Mouse (Mus musculus) stomach, embryonic 15.5 days (tissue): ENCODE measurements at regions not wholly inside any gene's neighbourhood (a gene's known extent, or its start where the extent isn't known, plus 50 kb on each side); places are given as distances from the start of the nearest gene placed in this dataset.

Source experiments
- ATAC-seq: fragments of 200-750 bp; cut with Nextera tagmentation; 2 replicates; pipeline ENCODE4 v1.8.0; 2017; ENCODE audit warnings: low read depth, moderate number of reproducible peaks, moderate TSS enrichment; ENCODE audit not compliant: insufficient read depth, low FRiP score
- H3K27ac ChIP-seq: fragments of 300-500 bp; sonication (generic); 2 replicates; pipeline ENCODE4 v1.5.1; 2015; ENCODE audit warnings: mild to moderate bottlenecking, inconsistent platforms
- H3K27me3 ChIP-seq: fragments of 300-500 bp; sonication (generic); replicated peaks from 2 replicates; pipeline ENCODE4 v1.6.1; 2015; ENCODE audit warnings: inconsistent platforms
- H3K36me3 ChIP-seq: fragments of 300-500 bp; sonication (generic); 2 replicates; pipeline ENCODE4 v1.6.1; 2015; ENCODE audit warnings: inconsistent platforms
- H3K4me1 ChIP-seq: fragments of 300-500 bp; sonication (generic); 2 replicates; pipeline ENCODE4 v1.6.1; 2015; ENCODE audit warnings: inconsistent platforms
- H3K4me2 ChIP-seq: fragments of 300-500 bp; sonication (generic); 2 replicates; pipeline ENCODE4 v1.6.1; 2015; ENCODE audit warnings: mild to moderate bottlenecking, inconsistent platforms
- H3K4me3 ChIP-seq: fragments of 300-500 bp; sonication (generic); replicated peaks from 2 replicates; pipeline ENCODE4 v1.5.1; 2015; ENCODE audit warnings: inconsistent platforms
- H3K9ac ChIP-seq: fragments of 300-500 bp; sonication (generic); 2 replicates; pipeline ENCODE4 v1.6.1; 2015; ENCODE audit warnings: inconsistent platforms
- H3K9me3 ChIP-seq: fragments of 300-500 bp; sonication (generic); 2 replicates; pipeline ENCODE4 v1.6.1; 2016; ENCODE audit warnings: inconsistent platforms
- WGBS: fragments of 180-500 bp; shearing (Covaris S2); methylation state at CpG from one replicate; pipeline ENCODE4 v1.1.7; 2015; 5-methylcytosine and 5-hydroxymethylcytosine counted together

- ATAC-seq: no peak
- Histone ChIP-seq H3K4me2 (no peak overlapping the region), H3K36me3 (no peaks in the 10 kb centered on the region), H3K4me1 (no peaks in the 10 kb centered on the region), H3K27me3 (no peaks in the 10 kb centered on the region), H3K9ac (no peak overlapping the region), H3K27ac (no peak overlapping the region), H3K4me3 (no peak overlapping the region), H3K9me3 (no peaks in the 10 kb centered on the region)
- WGBS: 84% methylated on average over 2 of the region's 2 CpGs
These were observed 1036.6 kb upstream of the Lcorl start for GRCm38 (mm10) chr5:46894037-46894436.

GRCm38 (mm10) chr5:46883956-46884355, 1026.5 kb upstream of the Lcorl start:
- ATAC-seq: no peak
- Histone ChIP-seq H3K9ac (no peak overlapping the region), H3K4me1 (no peaks in the 10 kb centered on the region), H3K36me3 (no peaks in the 10 kb centered on the region), H3K4me2 (no peak overlapping the region), H3K27ac (no peak overlapping the region), H3K4me3 (no peak overlapping the region), H3K9me3 (no peaks in the 10 kb centered on the region), H3K27me3 (no peaks in the 10 kb centered on the region)

GRCm38 (mm10) chr5:46856837-46857236, 999.4 kb upstream of the Lcorl start:
- Histone ChIP-seq H3K36me3 (no peaks in the 10 kb centered on the region), H3K9ac (no peak overlapping the region), H3K4me2 (no peak overlapping the region), H3K27me3 (no peaks in the 10 kb centered on the region), H3K9me3 (no peaks in the 10 kb centered on the region), H3K4me3 (no peak overlapping the region), H3K4me1 (no peaks in the 10 kb centered on the region), H3K27ac (no peak overlapping the region)
- no peak for ATAC-seq

GRCm38 (mm10) chr5:46845175-46845574, 987.8 kb upstream of the Lcorl start:
- Histone ChIP-seq H3K27ac (no peak overlapping the region), H3K27me3 (no peaks in the 10 kb centered on the region), H3K4me1 (no peaks in the 10 kb centered on the region), H3K9ac (no peak overlapping the region), H3K36me3 (no peaks in the 10 kb centered on the region), H3K9me3 (no peaks in the 10 kb centered on the region), H3K4me2 (no peak overlapping the region), H3K4me3 (no peak overlapping the region)
- ATAC-seq: no peak
- 75% methylated on average over 2 of the region's 2 CpGs for WGBS

- Histone ChIP-seq H3K4me1 (no peaks in the 10 kb centered on the region), H3K9me3 (no peaks in the 10 kb centered on the region), H3K36me3 (no peaks in the 10 kb centered on the region), H3K9ac (no peak overlapping the region), H3K4me3 (no peak overlapping the region), H3K4me2 (no peak overlapping the region), H3K27me3 (no peaks in the 10 kb centered on the region), H3K27ac (no peak overlapping the region)
- ATAC-seq: peak; percentile 72
- 45% methylated on average over 4 of the region's 4 CpGs for WGBS
These were observed 979.4 kb upstream of the Lcorl start for GRCm38 (mm10) chr5:46836810-46837209.

GRCm38 (mm10) chr5:46830797-46831618, 973.6 kb upstream of the Lcorl start:
- H3K4me3 ChIP-seq: no peak overlapping the region
- ATAC-seq: no peak
- no peaks in the 10 kb centered on the region for H3K9me3 ChIP-seq
- H3K27me3 ChIP-seq: no peaks in the 10 kb centered on the region
- no peaks in the 10 kb centered on the region for H3K4me1 ChIP-seq
- WGBS: 83% methylated on average over 9 of the region's 9 CpGs
- H3K4me2 ChIP-seq: no peak overlapping the region
- H3K9ac ChIP-seq: no peak overlapping the region
- no peaks in the 10 kb centered on the region for H3K36me3 ChIP-seq
- H3K27ac ChIP-seq: no peak overlapping the region

- Histone ChIP-seq H3K4me2 (no peak overlapping the region), H3K36me3 (no peaks in the 10 kb centered on the region), H3K9me3 (no peaks in the 10 kb centered on the region), H3K4me3 (no peak overlapping the region), H3K27me3 (no peaks in the 10 kb centered on the region), H3K9ac (no peak overlapping the region), H3K27ac (no peak overlapping the region), H3K4me1 (no peaks in the 10 kb centered on the region)
- no peak for ATAC-seq
- WGBS: 80% methylated on average over 6 of the region's 6 CpGs
These were observed 972.7 kb upstream of the Lcorl start for GRCm38 (mm10) chr5:46830114-46830513.

- no peaks in the 10 kb centered on the region for H3K27me3 ChIP-seq
- no peak overlapping the region for H3K9ac ChIP-seq
- ATAC-seq: no peak
- WGBS: 86% methylated on average over 1 of the region's 1 CpGs
- H3K4me1 ChIP-seq: no peaks in the 10 kb centered on the region
- no peak overlapping the region for H3K27ac ChIP-seq
- H3K4me2 ChIP-seq: no peak overlapping the region
- H3K4me3 ChIP-seq: no peak overlapping the region
- no peaks in the 10 kb centered on the region for H3K36me3 ChIP-seq
- H3K9me3 ChIP-seq: no peaks in the 10 kb centered on the region
These were observed 969.0 kb upstream of the Lcorl start for GRCm38 (mm10) chr5:46826381-46826780.

GRCm38 (mm10) chr5:46824934-46825333, 967.5 kb upstream of the Lcorl start:
- Histone ChIP-seq H3K9ac (no peak overlapping the region), H3K4me2 (no peak overlapping the region), H3K27ac (no peak overlapping the region), H3K36me3 (no peaks in the 10 kb centered on the region), H3K4me3 (no peak overlapping the region), H3K4me1 (no peaks in the 10 kb centered on the region), H3K27me3 (no peaks in the 10 kb centered on the region), H3K9me3 (no peaks in the 10 kb centered on the region)
- 67% methylated on average over 3 of the region's 3 CpGs for WGBS
- ATAC-seq: no peak

- H3K27ac ChIP-seq: peak overlapping the region; percentile 35; the same call in 1 of the 2 replicates
- 57% methylated on average over 2 of the region's 2 CpGs for WGBS
- H3K27me3 ChIP-seq: no peaks in the 10 kb centered on the region
- no peak overlapping the region for H3K4me2 ChIP-seq
- no peaks in the 10 kb centered on the region for H3K9me3 ChIP-seq
- H3K9ac ChIP-seq: no peak overlapping the region
- ATAC-seq: peak; percentile 58; the same call in 1 of the 2 replicates
- no peak overlapping the region for H3K4me3 ChIP-seq
- H3K36me3 ChIP-seq: no peaks in the 10 kb centered on the region
- no peaks in the 10 kb centered on the region for H3K4me1 ChIP-seq
These were observed 937.7 kb upstream of the Lcorl start for GRCm38 (mm10) chr5:46795102-46795501.

- Histone ChIP-seq H3K27ac (peak overlapping the region; percentile 35; the same call in 1 of the 2 replicates), H3K4me1 (no peaks in the 10 kb centered on the region), H3K36me3 (no peaks in the 10 kb centered on the region), H3K27me3 (no peaks in the 10 kb centered on the region), H3K9me3 (no peaks in the 10 kb centered on the region), H3K4me3 (no peak overlapping the region), H3K9ac (no peak overlapping the region), H3K4me2 (no peak overlapping the region)
- peak; percentile 39; the same call in 1 of the 2 replicates for ATAC-seq
- WGBS: 50% methylated on average over 7 of the region's 7 CpGs
These were observed 936.8 kb upstream of the Lcorl start for GRCm38 (mm10) chr5:46794028-46794705.

- H3K9me3 ChIP-seq: no peaks in the 10 kb centered on the region
- WGBS: 37% methylated on average over 3 of the region's 3 CpGs
- H3K9ac ChIP-seq: no peak overlapping the region
- H3K36me3 ChIP-seq: no peaks in the 10 kb centered on the region
- no peak overlapping the region for H3K27ac ChIP-seq
- no peak overlapping the region for H3K4me2 ChIP-seq
- no peak overlapping the region for H3K4me3 ChIP-seq
- no peak for ATAC-seq
- H3K4me1 ChIP-seq: no peaks in the 10 kb centered on the region
- H3K27me3 ChIP-seq: no peaks in the 10 kb centered on the region
These were observed 933.6 kb upstream of the Lcorl start for GRCm38 (mm10) chr5:46791051-46791450.
